Mouse (Mus musculus): ENCODE measurements around the gene Rpap3. TPM values are rescaled to one million over a fixed set of nuclear protein-coding genes. Genes with fewer than 3 reads are reported as not detected.

Gene Rpap3
- total RNA-seq, 1 experiment: 32.2 TPM

- Histone ChIP-seq H3K4me1 (ENCODE audit: control insufficient read depth in 2 of 2, insufficient read depth in 2 of 2, low read length in 2 of 2, poor library complexity in 1 of 2) (peaks cover 2 to 3% of the 10 kb centered on the region in 2 experiments; a peak in 2 of 4 replicates), H3K36me3 (ENCODE audit: control insufficient read depth, insufficient read depth, low read length, poor library complexity, severe bottlenecking) (no peaks in the 10 kb centered on the region), H3K9ac (ENCODE audit: insufficient read depth, low read depth, low read length, poor library complexity, severe bottlenecking) (no peak overlapping the region), H3K9me3 (ENCODE audit: control insufficient read depth, insufficient read depth, low read depth, low read length) (no peaks in the 10 kb centered on the region), H3K27ac (ENCODE audit: insufficient read depth, low read depth, low read length, poor library complexity, severe bottlenecking) (no peak overlapping the region), H3K4me3 (ENCODE audit: insufficient read depth in 1 of 2, low read depth in 1 of 2, low read length in 2 of 2, poor library complexity in 1 of 2, severe bottlenecking in 1 of 2) (no peak overlapping the region)
- in situ Hi-C loops (cut with MboI; ENCODE audit: low sequenced_read_pairs in 2 of 2, unreplicated experiment in 2 of 2): no loop called here
- no peak for TF ChIP-seq HCFC1 (IDR thresholded peaks at IDR 0.05; ENCODE audit: borderline replicate concordance, insufficient read depth, low read length)
- no peak for TF ChIP-seq ZNF384 (IDR thresholded peaks at IDR 0.05; ENCODE audit: low read depth, low read length)
- TF ChIP-seq MAFK (IDR thresholded peaks at IDR 0.05; ENCODE audit: insufficient read depth, low read depth, low read length): no peak
- no peak for TF ChIP-seq ZC3H11A (IDR thresholded peaks at IDR 0.05; ENCODE audit: borderline replicate concordance, low read depth, low read length)
- TF ChIP-seq CHD2 (IDR thresholded peaks at IDR 0.05; ENCODE audit: low read depth, low read length): no peak
- DNase-seq (ENCODE audit: low read depth, low spot score): no peak
Measured at GRCm38 (mm10) chr15:97715083-97715482, 9.5 kb upstream of the Rpap3 start.

- H3K4me1 ChIP-seq (ENCODE audit: control insufficient read depth in 2 of 2, insufficient read depth in 2 of 2, low read length in 2 of 2, poor library complexity in 1 of 2): peaks cover 2 to 3% of the 10 kb centered on the region in 2 experiments; a peak in 2 of 4 replicates
- in situ Hi-C loops (cut with MboI; ENCODE audit: low sequenced_read_pairs in 2 of 2, unreplicated experiment in 2 of 2): no loop called here
- TF ChIP-seq ZC3H11A (IDR thresholded peaks at IDR 0.05; ENCODE audit: borderline replicate concordance, low read depth, low read length): no peak
- no peak for TF ChIP-seq MAFK (IDR thresholded peaks at IDR 0.05; ENCODE audit: insufficient read depth, low read depth, low read length)
- no peak for TF ChIP-seq ZNF384 (IDR thresholded peaks at IDR 0.05; ENCODE audit: low read depth, low read length)
- TF ChIP-seq HCFC1 (IDR thresholded peaks at IDR 0.05; ENCODE audit: borderline replicate concordance, insufficient read depth, low read length): no peak
- TF ChIP-seq CHD2 (IDR thresholded peaks at IDR 0.05; ENCODE audit: low read depth, low read length): no peak
- H3K9ac ChIP-seq (ENCODE audit: insufficient read depth, low read depth, low read length, poor library complexity, severe bottlenecking): no peak overlapping the region
- no peak overlapping the region for H3K27ac ChIP-seq (ENCODE audit: insufficient read depth, low read depth, low read length, poor library complexity, severe bottlenecking)
- no peak for DNase-seq (ENCODE audit: low read depth, low spot score)
- H3K36me3 ChIP-seq (ENCODE audit: control insufficient read depth, insufficient read depth, low read length, poor library complexity, severe bottlenecking): no peaks in the 10 kb centered on the region
- H3K4me3 ChIP-seq (ENCODE audit: insufficient read depth in 1 of 2, low read depth in 1 of 2, low read length in 2 of 2, poor library complexity in 1 of 2, severe bottlenecking in 1 of 2): no peak overlapping the region
- H3K9me3 ChIP-seq (ENCODE audit: control insufficient read depth, insufficient read depth, low read depth, low read length): no peaks in the 10 kb centered on the region
Measured at GRCm38 (mm10) chr15:97712546-97712945, 6.9 kb upstream of the Rpap3 start.

DNA sequence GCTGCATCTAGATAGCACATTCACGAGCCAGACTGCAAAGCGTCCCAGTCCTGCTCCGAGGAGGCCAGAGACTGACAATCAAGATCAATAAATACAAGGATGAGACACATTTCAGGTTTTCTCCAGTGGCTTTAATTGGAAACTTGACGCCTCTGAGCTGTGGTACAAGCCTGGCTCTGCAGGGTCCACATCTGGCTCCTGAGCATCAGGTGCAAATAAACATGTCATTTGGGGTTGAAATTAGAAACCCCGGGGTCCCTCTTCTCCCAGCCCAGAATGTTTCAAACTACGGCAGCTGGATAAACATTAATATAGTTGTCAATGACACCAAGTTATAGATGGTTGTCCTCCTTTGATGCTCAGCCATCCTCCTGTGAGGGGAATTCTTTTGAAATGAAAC, 5.3 kb upstream of the Rpap3 start:
- Histone ChIP-seq H3K36me3 (ENCODE audit: control insufficient read depth, insufficient read depth, low read length, poor library complexity, severe bottlenecking) (no peaks in the 10 kb centered on the region), H3K27ac (ENCODE audit: insufficient read depth, low read depth, low read length, poor library complexity, severe bottlenecking) (no peak overlapping the region), H3K4me3 (ENCODE audit: insufficient read depth in 1 of 2, low read depth in 1 of 2, low read length in 2 of 2, poor library complexity in 1 of 2, severe bottlenecking in 1 of 2) (no peak overlapping the region), H3K9me3 (ENCODE audit: control insufficient read depth, insufficient read depth, low read depth, low read length) (no peaks in the 10 kb centered on the region), H3K9ac (ENCODE audit: insufficient read depth, low read depth, low read length, poor library complexity, severe bottlenecking) (no peak overlapping the region), H3K4me1 (ENCODE audit: control insufficient read depth in 2 of 2, insufficient read depth in 2 of 2, low read length in 2 of 2, poor library complexity in 1 of 2) (peaks cover 3% of the 10 kb centered on the region in 2 experiments; a peak in 2 of 4 replicates)
- in situ Hi-C loops (cut with MboI; ENCODE audit: low sequenced_read_pairs in 2 of 2, unreplicated experiment in 2 of 2): no loop called here
- no peak for DNase-seq (ENCODE audit: low read depth, low spot score)
- TF ChIP-seq ZNF384 (IDR thresholded peaks at IDR 0.05; ENCODE audit: low read depth, low read length) (no peak), MAFK (IDR thresholded peaks at IDR 0.05; ENCODE audit: insufficient read depth, low read depth, low read length) (no peak), CHD2 (IDR thresholded peaks at IDR 0.05; ENCODE audit: low read depth, low read length) (no peak), ZC3H11A (IDR thresholded peaks at IDR 0.05; ENCODE audit: borderline replicate concordance, low read depth, low read length) (no peak), HCFC1 (IDR thresholded peaks at IDR 0.05; ENCODE audit: borderline replicate concordance, insufficient read depth, low read length) (no peak)

- no peak for DNase-seq (ENCODE audit: low read depth, low spot score)
- TF ChIP-seq HCFC1 (IDR thresholded peaks at IDR 0.05; ENCODE audit: borderline replicate concordance, insufficient read depth, low read length) (no peak), ZNF384 (IDR thresholded peaks at IDR 0.05; ENCODE audit: low read depth, low read length) (no peak), CHD2 (IDR thresholded peaks at IDR 0.05; ENCODE audit: low read depth, low read length) (no peak), MAFK (IDR thresholded peaks at IDR 0.05; ENCODE audit: insufficient read depth, low read depth, low read length) (no peak), ZC3H11A (IDR thresholded peaks at IDR 0.05; ENCODE audit: borderline replicate concordance, low read depth, low read length) (no peak)
- H3K27ac ChIP-seq (ENCODE audit: insufficient read depth, low read depth, low read length, poor library complexity, severe bottlenecking): no peak overlapping the region
- no peak overlapping the region for H3K9ac ChIP-seq (ENCODE audit: insufficient read depth, low read depth, low read length, poor library complexity, severe bottlenecking)
- peaks cover 41% of the 10 kb centered on the region for H3K36me3 ChIP-seq (ENCODE audit: control insufficient read depth, insufficient read depth, low read length, poor library complexity, severe bottlenecking)
- in situ Hi-C loops (cut with MboI; ENCODE audit: low sequenced_read_pairs in 2 of 2, unreplicated experiment in 2 of 2): no loop called here
- no peaks in the 10 kb centered on the region for H3K9me3 ChIP-seq (ENCODE audit: control insufficient read depth, insufficient read depth, low read depth, low read length)
- H3K4me1 ChIP-seq (ENCODE audit: control insufficient read depth in 2 of 2, insufficient read depth in 2 of 2, low read length in 2 of 2, poor library complexity in 1 of 2): no peaks in the 10 kb centered on the region
- H3K4me3 ChIP-seq (ENCODE audit: insufficient read depth in 1 of 2, low read depth in 1 of 2, low read length in 2 of 2, poor library complexity in 1 of 2, severe bottlenecking in 1 of 2): no peak overlapping the region
Measured at GRCm38 (mm10) chr15:97696616-97697015, 9.0 kb downstream of the Rpap3 start.

GRCm38 (mm10) chr15:97693411-97693810, 12.2 kb downstream of the Rpap3 start:
- in situ Hi-C loops (cut with MboI; ENCODE audit: low sequenced_read_pairs in 2 of 2, unreplicated experiment in 2 of 2): no loop called here

More at GRCm38 (mm10) chr15:97693411-97693810, 12.2 kb downstream of the Rpap3 start:
- H3K4me3 ChIP-seq (ENCODE audit: insufficient read depth in 1 of 2, low read depth in 1 of 2, low read length in 2 of 2, poor library complexity in 1 of 2, severe bottlenecking in 1 of 2): no peak overlapping the region
- TF ChIP-seq ZNF384 (IDR thresholded peaks at IDR 0.05; ENCODE audit: low read depth, low read length): no peak
- H3K36me3 ChIP-seq (ENCODE audit: control insufficient read depth, insufficient read depth, low read length, poor library complexity, severe bottlenecking): peaks cover 32% of the 10 kb centered on the region
- no peaks in the 10 kb centered on the region for H3K9me3 ChIP-seq (ENCODE audit: control insufficient read depth, insufficient read depth, low read depth, low read length)
- DNase-seq (ENCODE audit: low read depth, low spot score): no peak
- H3K4me1 ChIP-seq (ENCODE audit: control insufficient read depth in 2 of 2, insufficient read depth in 2 of 2, low read length in 2 of 2, poor library complexity in 1 of 2): no peaks in the 10 kb centered on the region
- no peak overlapping the region for H3K9ac ChIP-seq (ENCODE audit: insufficient read depth, low read depth, low read length, poor library complexity, severe bottlenecking)
- no peak overlapping the region for H3K27ac ChIP-seq (ENCODE audit: insufficient read depth, low read depth, low read length, poor library complexity, severe bottlenecking)

Data from ES-E14 (cell line).